Mouse (Mus musculus) MEL (cell line): ENCODE data around the gene Padi6. TPM values are rescaled to one million over a fixed set of nuclear protein-coding genes. Genes with fewer than 3 reads are reported as not detected.

Experiments
- DNase-seq: peaks from one replicate; pipeline ENCODE4 v3.0.0; 2011; ENCODE audit warnings: low read depth, low spot score
- H3K27ac ChIP-seq: 2 replicates; pipeline ENCODE4 v1.5.1; 2012; ENCODE audit warnings: low read depth, mild to moderate bottlenecking, control low read depth, low read length, moderate library complexity; ENCODE audit not compliant: control insufficient read depth
- H3K27me3 ChIP-seq, 2 experiments: fragments of 150-350 bp in 1 of 2; sonication (generic) in 1 of 2; 2 replicates each; pipeline ENCODE4 v1.6.1; 2012; ENCODE audit warnings: low read length in 2 of 2, mild to moderate bottlenecking in 2 of 2, improper control_type of control experiment in 1 of 2, moderate library complexity in 1 of 2; ENCODE audit not compliant: insufficient read depth in 2 of 2, control insufficient read depth in 1 of 2
- H3K36me3 ChIP-seq, 2 experiments: 2 replicates each; pipeline ENCODE4 v1.6.1; 2012 to 2014; ENCODE audit warnings: low read length in 2 of 2, improper control_type of control experiment in 1 of 2, inconsistent platforms in 1 of 2, mild to moderate bottlenecking in 1 of 2; ENCODE audit not compliant: insufficient read depth in 2 of 2, control insufficient read depth in 1 of 2
- H3K4me1 ChIP-seq, 2 experiments: fragments of 150-350 bp in 1 of 2; sonication (generic) in 1 of 2; 2 replicates each; pipeline ENCODE4 v1.6.1; 2012; ENCODE audit warnings: low read length in 2 of 2, improper control_type of control experiment in 1 of 2, mild to moderate bottlenecking in 1 of 2; ENCODE audit not compliant: insufficient read depth in 2 of 2, control insufficient read depth in 1 of 2
- H3K4me3 ChIP-seq, 2 experiments: fragments of 150-350 bp in 1 of 2; sonication (generic) in 1 of 2; 2 replicates each; pipeline ENCODE4 v1.5.1; 2012; ENCODE audit warnings: low read depth in 2 of 2, low read length in 2 of 2, mild to moderate bottlenecking in 2 of 2, moderate library complexity in 2 of 2, control low read depth in 1 of 2, improper control_type of control experiment in 1 of 2; ENCODE audit not compliant: control insufficient read depth in 1 of 2, insufficient read depth in 1 of 2
- H3K79me2 ChIP-seq: 2 replicates; pipeline ENCODE4 v1.6.1; 2012; ENCODE audit warnings: mild to moderate bottlenecking, low read length, moderate library complexity; ENCODE audit not compliant: control insufficient read depth, poor library complexity, insufficient read depth
- H3K9ac ChIP-seq: 2 replicates; pipeline ENCODE4 v1.6.1; 2012; ENCODE audit warnings: low read depth, mild to moderate bottlenecking, control low read depth, low read length, moderate library complexity; ENCODE audit not compliant: control insufficient read depth, poor library complexity, severe bottlenecking
- H3K9me3 ChIP-seq: fragments of 150-350 bp; sonication (generic); replicated peaks from 2 replicates; pipeline ENCODE4 v1.6.1; 2012; ENCODE audit warnings: mild to moderate bottlenecking, low read length, improper control_type of control experiment, moderate library complexity; ENCODE audit not compliant: insufficient read depth
- BHLHE40 ChIP-seq: IDR thresholded peaks from 2 replicates; pipeline ENCODE4 v1.6.1; 2012; ENCODE audit warnings: low read depth, mild to moderate bottlenecking, inconsistent platforms, low read length, improper control_type of control experiment, borderline replicate concordance
- CHD1 ChIP-seq: IDR thresholded peaks from 2 replicates; pipeline ENCODE4 v1.6.1; 2012; ENCODE audit warnings: low read depth, mild to moderate bottlenecking, inconsistent platforms, low read length, improper control_type of control experiment
- CHD2 ChIP-seq: IDR thresholded peaks from 2 replicates; pipeline ENCODE4 v1.6.1; 2011; ENCODE audit warnings: low read length, improper control_type of control experiment
- CTCF ChIP-seq, 3 experiments: IDR thresholded peaks in 2 of 3; conservative IDR thresholded peaks in 1 of 3; 2 replicates each; pipeline ENCODE4 v1.5.1; 2011 to 2012; ENCODE audit warnings: low read length in 3 of 3, low read depth in 2 of 3, mild to moderate bottlenecking in 2 of 3, improper control_type of control experiment in 1 of 3, inconsistent platforms in 1 of 3, mixed read lengths in 1 of 3, moderate library complexity in 1 of 3; ENCODE audit not compliant: control insufficient read depth in 1 of 3, insufficient read depth in 1 of 3, poor library complexity in 1 of 3, severe bottlenecking in 1 of 3
- E2F4 ChIP-seq: IDR thresholded peaks from 2 replicates; pipeline ENCODE4 v1.6.1; 2011; ENCODE audit warnings: low read depth, low read length, improper control_type of control experiment, borderline replicate concordance
- ELF1 ChIP-seq: IDR thresholded peaks from 2 replicates; pipeline ENCODE4 v1.6.1; 2014; ENCODE audit warnings: low read depth, mild to moderate bottlenecking, inconsistent platforms, low read length, improper control_type of control experiment, moderate library complexity
- EP300 ChIP-seq, 2 experiments: IDR thresholded peaks; 2 replicates each; pipeline ENCODE4 v1.6.1; 2011; ENCODE audit warnings: improper control_type of control experiment in 2 of 2, low read length in 2 of 2, low read depth in 1 of 2, mild to moderate bottlenecking in 1 of 2
- ETS1 ChIP-seq: IDR thresholded peaks from 2 replicates; pipeline ENCODE4 v1.6.1; 2012; ENCODE audit warnings: low read depth, mild to moderate bottlenecking, inconsistent platforms, low read length, improper control_type of control experiment, moderate library complexity
- GABPA ChIP-seq: IDR thresholded peaks from 2 replicates; pipeline ENCODE4 v1.6.1; 2012; ENCODE audit warnings: low read depth, mild to moderate bottlenecking, inconsistent platforms, low read length, improper control_type of control experiment, moderate library complexity
- HCFC1 ChIP-seq: IDR thresholded peaks from 2 replicates; pipeline ENCODE4 v1.6.1; 2012; ENCODE audit warnings: low read depth, mild to moderate bottlenecking, inconsistent platforms, low read length, improper control_type of control experiment, moderate library complexity
- KAT2A ChIP-seq: conservative IDR thresholded peaks from 2 replicates; pipeline ENCODE4 v1.6.1; 2012; ENCODE audit warnings: low read depth, low read length, improper control_type of control experiment, inconsistent platforms
- MAX ChIP-seq: IDR thresholded peaks from 2 replicates; pipeline ENCODE4 v1.6.1; 2011; ENCODE audit warnings: low read length, improper control_type of control experiment
- MAZ ChIP-seq: IDR thresholded peaks from 2 replicates; pipeline ENCODE4 v1.6.1; 2012; ENCODE audit warnings: low read depth, mild to moderate bottlenecking, inconsistent platforms, low read length, improper control_type of control experiment
- MEF2A ChIP-seq: IDR thresholded peaks from 2 replicates; pipeline ENCODE4 v1.6.1; 2014; ENCODE audit warnings: low read depth, mild to moderate bottlenecking, inconsistent platforms, low read length, improper control_type of control experiment; ENCODE audit not compliant: poor library complexity, insufficient replicate concordance, severe bottlenecking; ENCODE audit errors: extremely low read depth
- MXI1 ChIP-seq: IDR thresholded peaks from 2 replicates; pipeline ENCODE4 v1.6.1; 2011; ENCODE audit warnings: mild to moderate bottlenecking, low read depth, low read length, improper control_type of control experiment
- MYB ChIP-seq: IDR thresholded peaks from 2 replicates; pipeline ENCODE4 v1.6.1; 2011; ENCODE audit warnings: mild to moderate bottlenecking, low read depth, low read length, improper control_type of control experiment
- MYC ChIP-seq: IDR thresholded peaks from 2 replicates; pipeline ENCODE4 v1.6.1; 2011; ENCODE audit warnings: low read depth, mild to moderate bottlenecking, low read length, improper control_type of control experiment, moderate library complexity
- NELFE ChIP-seq: IDR thresholded peaks from 2 replicates; pipeline ENCODE4 v1.6.1; 2011; ENCODE audit warnings: low read depth, low read length, improper control_type of control experiment
- NRF1 ChIP-seq: IDR thresholded peaks from 2 replicates; pipeline ENCODE4 v1.6.1; 2014; ENCODE audit warnings: low read depth, mild to moderate bottlenecking, inconsistent platforms, low read length, improper control_type of control experiment, moderate library complexity; ENCODE audit not compliant: poor library complexity, insufficient read depth, severe bottlenecking
- POLR2A ChIP-seq, 2 experiments: IDR thresholded peaks; 2 replicates each; pipeline ENCODE4 v1.6.1; 2011 to 2012; ENCODE audit warnings: low read length in 2 of 2, mild to moderate bottlenecking in 2 of 2, control low read depth in 1 of 2, improper control_type of control experiment in 1 of 2, low read depth in 1 of 2, moderate library complexity in 1 of 2; ENCODE audit not compliant: control insufficient read depth in 1 of 2, insufficient read depth in 1 of 2, poor library complexity in 1 of 2
- POLR2AphosphoS2 ChIP-seq: IDR thresholded peaks from 2 replicates; pipeline ENCODE4 v1.6.1; 2011; ENCODE audit warnings: low read length, improper control_type of control experiment
- POLR2AphosphoS5 ChIP-seq: IDR thresholded peaks from 2 replicates; pipeline ENCODE4 v1.6.1; 2012; ENCODE audit warnings: low read depth, borderline replicate concordance, mild to moderate bottlenecking, inconsistent platforms, low read length, moderate library complexity, mixed read lengths
- RAD21 ChIP-seq: IDR thresholded peaks from 2 replicates; pipeline ENCODE4 v1.6.1; 2011; ENCODE audit warnings: mild to moderate bottlenecking, low read depth, low read length, improper control_type of control experiment
- RCOR1 ChIP-seq: IDR thresholded peaks from 2 replicates; pipeline ENCODE4 v1.6.1; 2012; ENCODE audit warnings: low read depth, mild to moderate bottlenecking, inconsistent platforms, low read length, improper control_type of control experiment
- SIN3A ChIP-seq: IDR thresholded peaks from 2 replicates; pipeline ENCODE4 v1.6.1; 2012; ENCODE audit warnings: low read length, improper control_type of control experiment, inconsistent platforms
- SMC3 ChIP-seq: IDR thresholded peaks from 2 replicates; pipeline ENCODE4 v1.6.1; 2011; ENCODE audit warnings: low read depth, low read length, improper control_type of control experiment
- TAL1 ChIP-seq: IDR thresholded peaks from 2 replicates; pipeline ENCODE4 v1.6.1; 2012; ENCODE audit warnings: mild to moderate bottlenecking, inconsistent platforms, low read length, moderate library complexity, mixed read lengths
- TBP ChIP-seq: IDR thresholded peaks from 2 replicates; pipeline ENCODE4 v1.8.0; 2011; ENCODE audit warnings: low read depth, low read length, improper control_type of control experiment
- TCF12 ChIP-seq: IDR thresholded peaks from 2 replicates; pipeline ENCODE4 v1.6.1; 2014; ENCODE audit warnings: low read depth, mild to moderate bottlenecking, inconsistent platforms, low read length, improper control_type of control experiment, moderate library complexity
- UBTF ChIP-seq: IDR thresholded peaks from 2 replicates; pipeline ENCODE4 v1.6.1; 2012; ENCODE audit warnings: low read depth, mild to moderate bottlenecking, inconsistent platforms, low read length, improper control_type of control experiment, moderate library complexity, borderline replicate concordance; ENCODE audit not compliant: insufficient read depth
- USF1 ChIP-seq: IDR thresholded peaks from 2 replicates; pipeline ENCODE4 v1.6.1; 2014; ENCODE audit warnings: low read depth, mild to moderate bottlenecking, inconsistent platforms, low read length, improper control_type of control experiment, moderate library complexity
- ZKSCAN1 ChIP-seq: IDR thresholded peaks from 2 replicates; pipeline ENCODE4 v1.6.1; 2012; ENCODE audit warnings: low read depth, mild to moderate bottlenecking, inconsistent platforms, low read length, improper control_type of control experiment, moderate library complexity
- ZMIZ1 ChIP-seq: IDR thresholded peaks from 2 replicates; pipeline ENCODE4 v1.6.1; 2012; ENCODE audit warnings: low read depth, mild to moderate bottlenecking, inconsistent platforms, low read length, improper control_type of control experiment, moderate library complexity
- ZNF384 ChIP-seq: IDR thresholded peaks from 2 replicates; pipeline ENCODE4 v1.6.1; 2012; ENCODE audit warnings: low read depth, mild to moderate bottlenecking, inconsistent platforms, low read length, improper control_type of control experiment
- polyA plus RNA-seq, 2 experiments: library from polyadenylated mRNA; stranded (reverse) in 1 of 2; unstranded in 1 of 2; fragments of >175 nt in 1 of 2; fragments of >200 nt in 1 of 2; gene quantifications; 2 replicates each; pipeline versions ENCODE4 v1.2.1 to v1.2.4; 2012; ENCODE audit warnings: low replicate concordance in 2 of 2, low read depth in 1 of 2; ENCODE audit not compliant: insufficient read length in 2 of 2, insufficient read depth in 1 of 2, missing spikeins in 1 of 2
- total RNA-seq: library from RNA; depleted of rRNA; stranded (reverse); fragments of 300-350 nt; gene quantifications from 2 replicates; pipeline ENCODE4 v1.2.3, GENCODE M21; 2012

Gene Padi6
- total and polyA plus RNA-seq, 3 experiments = not detected

GRCm38 (mm10) chr4:140701716-140702561, 40.5 kb downstream of the Padi6 start:
- Histone ChIP-seq H3K9ac (peak overlapping the region; percentile 91), H3K36me3 (peaks cover 9 to 23% of the 10 kb centered on the region in 2 experiments), H3K79me2 (peaks cover 64% of the 10 kb centered on the region), H3K4me1 (peaks cover 2 to 23% of the 10 kb centered on the region in 2 experiments; a peak in 3 of 4 replicates), H3K4me3 (peak overlapping the region; percentile 70 to 82), H3K9me3 (no peaks in the 10 kb centered on the region), H3K27ac (peak overlapping the region; percentile 99), H3K27me3 (no peaks in the 10 kb centered on the region)
- peak; percentile 73 for DNase-seq
- TF ChIP-seq KAT2A (no peak; the same call in 1 of the 2 replicates), BHLHE40 (peak; percentile 21; the same call in 1 of the 2 replicates), E2F4 (no peak; the same call in 1 of the 2 replicates), POLR2AphosphoS5 (no peak), NRF1 (no peak), MEF2A (no peak), USF1 (peak; percentile 59), ELF1 (no peak), RAD21 (no peak), GABPA (no peak), CHD1 (peak; percentile 64; the same call in 1 of the 2 replicates), UBTF (0 out of 2 replicates have a peak, but pooled peaks have one; percentile 71), MXI1 (peak; percentile 57), MYC (peak; percentile 70; the same call in 1 of the 2 replicates), ZKSCAN1 (no peak), ETS1 (peak; percentile 47; the same call in 1 of the 2 replicates), RCOR1 (no peak), MAX (peak; percentile 54), MYB (0 out of 2 replicates have a peak, but pooled peaks have one; percentile 8), MAZ (peak; percentile 51; the same call in 1 of the 2 replicates), SIN3A (0 out of 2 replicates have a peak, but pooled peaks have one; percentile 61), EP300 (IDR thresholded peaks at IDR 0.05; ENCODE audit: low read depth in 1 of 2, low read length in 2 of 2) (peak in 1 of 2 experiments; percentile 34; a peak in 2 of 4 replicates), POLR2A (IDR thresholded peaks at IDR 0.05; ENCODE audit: control insufficient read depth in 1 of 2, insufficient read depth in 1 of 2, low read depth in 1 of 2, low read length in 2 of 2, poor library complexity in 1 of 2) (peak in 1 of 2 experiments; percentile 36; a peak in 1 of 4 replicates), ZNF384 (peak; percentile 95), TBP (no peak), NELFE (no peak), TCF12 (no peak; the same call in 1 of the 2 replicates), ZMIZ1 (no peak; the same call in 1 of the 2 replicates), SMC3 (no peak), POLR2AphosphoS2 (peak; percentile 44; the same call in 1 of the 2 replicates), CHD2 (no peak), CTCF (IDR thresholded peaks at IDR 0.05 in 2 of 3, conservative IDR thresholded peaks at IDR 0.05 in 1 of 3; ENCODE audit: control insufficient read depth in 1 of 3, insufficient read depth in 1 of 3, low read depth in 2 of 3, low read length in 3 of 3, poor library complexity in 1 of 3, severe bottlenecking in 1 of 3) (0 out of 6 replicates have a peak, but pooled peaks of 1 of the 3 experiments have one; percentile 5), TAL1 (no peak), HCFC1 (no peak; the same call in 1 of the 2 replicates)
